Mouse (Mus musculus) midbrain, embryonic 11.5 days (tissue): Measurements from ENCODE around the gene Msi1. TPM values are rescaled to one million over a fixed set of nuclear protein-coding genes. Genes with fewer than 3 reads are reported as not detected.
"Not testable (repeated sequence)": the region's sequence is repeated elsewhere in the genome, so short reads cannot be mapped to it uniquely, and the experiment has no call there.

Experiments
- ATAC-seq: fragments of 200-750 bp; cut with Nextera tagmentation; 2 replicates; pipeline ENCODE4 v1.8.0; 2017; ENCODE audit warnings: moderate TSS enrichment, moderate library complexity; ENCODE audit not compliant: low FRiP score
- DNase-seq: peaks from one replicate; pipeline ENCODE4 v3.0.0; 2015; ENCODE audit warnings: low spot score; ENCODE audit errors: missing footprints
- H3K27ac ChIP-seq: fragments of 300-500 bp; sonication (generic); 2 replicates; pipeline ENCODE4 v1.5.1; 2014; ENCODE audit warnings: low read depth, low read length
- H3K27me3 ChIP-seq: fragments of 300-500 bp; sonication (generic); 2 replicates; pipeline ENCODE4 v1.6.1; 2014; ENCODE audit warnings: mild to moderate bottlenecking, low read length, moderate library complexity, mixed read lengths; ENCODE audit not compliant: control insufficient read depth, insufficient read depth
- H3K36me3 ChIP-seq: fragments of 300-500 bp; sonication (generic); 2 replicates; pipeline ENCODE4 v1.6.1; 2014; ENCODE audit warnings: mild to moderate bottlenecking, low read length, moderate library complexity, mixed read lengths; ENCODE audit not compliant: control insufficient read depth, insufficient read depth
- H3K4me1 ChIP-seq: fragments of 300-500 bp; sonication (generic); 2 replicates; pipeline ENCODE4 v1.6.1; 2014; ENCODE audit warnings: low read length; ENCODE audit not compliant: control insufficient read depth, insufficient read depth
- H3K4me2 ChIP-seq: fragments of 300-500 bp; sonication (generic); 2 replicates; pipeline ENCODE4 v1.6.1; 2014; ENCODE audit warnings: mild to moderate bottlenecking, moderate library complexity
- H3K4me3 ChIP-seq: fragments of 300-500 bp; sonication (generic); 2 replicates; pipeline ENCODE4 v1.5.1; 2014; ENCODE audit warnings: low read depth, low read length
- H3K9ac ChIP-seq: fragments of 300-500 bp; sonication (generic); 2 replicates; pipeline ENCODE4 v1.6.1; 2014; ENCODE audit warnings: low read length
- H3K9me3 ChIP-seq: fragments of 300-500 bp; sonication (generic); 2 replicates; pipeline ENCODE4 v1.6.1; 2016; ENCODE audit warnings: low read length; ENCODE audit not compliant: control insufficient read depth
- WGBS: fragments of 180-500 bp; shearing (Covaris S2); extraction: QIAGEN DNeasy Blood & Tissue Kit; methylation state at CpG from one replicate; pipeline ENCODE4 v1.1.7; 2014; 5-methylcytosine and 5-hydroxymethylcytosine counted together
- polyA plus RNA-seq: library from polyadenylated mRNA; unstranded; fragments of >200 nt; fragmentation: Nextera tagmentation; extraction: Ambion mirVana; gene quantifications from 2 replicates; pipeline ENCODE4 v1.2.1, GENCODE M21; 2014

The Msi1 gene
- polyA plus RNA-seq, 1 experiment from 2014 or later: 227 TPM

GRCm38 (mm10) chr5:115489699-115490637, 60.6 kb downstream of the Msi1 start:
- H3K4me2 ChIP-seq: peak overlapping the region; percentile 36
- H3K4me3 ChIP-seq: peak overlapping the region; percentile 19
- H3K4me1 ChIP-seq: peaks cover 12% of the 10 kb centered on the region
- H3K27me3 ChIP-seq: no peaks in the 10 kb centered on the region
- DNase-seq (peak; percentile 98), ATAC-seq (peak; percentile 86)
- H3K9me3 ChIP-seq: no peaks in the 10 kb centered on the region
- H3K27ac ChIP-seq: peak overlapping the region; percentile 100
- H3K36me3 ChIP-seq: no peaks in the 10 kb centered on the region
- H3K9ac ChIP-seq: peak overlapping the region; percentile 90
- WGBS: under 1% methylated on average over 50 of the region's 50 CpGs

GRCm38 (mm10) chr5:115490638-115491000, 61.2 kb downstream of the Msi1 start:
- Histone ChIP-seq H3K27me3 (no peaks in the 10 kb centered on the region), H3K36me3 (no peaks in the 10 kb centered on the region), H3K4me1 (peaks cover 12% of the 10 kb centered on the region), H3K9me3 (no peaks in the 10 kb centered on the region), H3K9ac (no peak overlapping the region), H3K27ac (no peak overlapping the region), H3K4me3 (no peak overlapping the region), H3K4me2 (no peak overlapping the region)
- DNase-seq: peak; percentile 95
- peak; percentile 3; the same call in 1 of the 2 replicates for ATAC-seq
- WGBS: 15% methylated on average over 8 of the region's 8 CpGs

GRCm38 (mm10) chr5:115491076-115491475, 61.7 kb downstream of the Msi1 start:
- peaks cover 12% of the 10 kb centered on the region for H3K4me1 ChIP-seq
- no peaks in the 10 kb centered on the region for H3K36me3 ChIP-seq
- WGBS: 41% methylated on average over 5 of the region's 5 CpGs
- H3K27ac ChIP-seq: no peak overlapping the region
- ATAC-seq (no peak), DNase-seq (peak; percentile 85)
- H3K9ac ChIP-seq: no peak overlapping the region
- H3K4me3 ChIP-seq: no peak overlapping the region
- no peaks in the 10 kb centered on the region for H3K27me3 ChIP-seq
- H3K9me3 ChIP-seq: no peaks in the 10 kb centered on the region
- H3K4me2 ChIP-seq: no peak overlapping the region

GRCm38 (mm10) chr5:115491771-115492322, 62.4 kb downstream of the Msi1 start:
- Histone ChIP-seq H3K27me3 (no peaks in the 10 kb centered on the region), H3K4me3 (no peak overlapping the region), H3K9ac (peak overlapping the region; percentile 36; the same call in 1 of the 2 replicates), H3K4me2 (peak overlapping the region; percentile 43), H3K36me3 (no peaks in the 10 kb centered on the region), H3K27ac (no peak overlapping the region), H3K9me3 (no peaks in the 10 kb centered on the region), H3K4me1 (peaks cover 12% of the 10 kb centered on the region)
- DNase-seq (peak; percentile 91), ATAC-seq (no peak)
- whole genome bisulfite sequencing: 6% methylated on average over 28 of the region's 28 CpGs

- Histone ChIP-seq H3K4me3 (no peak overlapping the region), H3K4me1 (peaks cover 12% of the 10 kb centered on the region), H3K36me3 (no peaks in the 10 kb centered on the region), H3K9ac (no peak overlapping the region), H3K4me2 (no peak overlapping the region), H3K9me3 (no peaks in the 10 kb centered on the region), H3K27me3 (no peaks in the 10 kb centered on the region), H3K27ac (no peak overlapping the region)
- ATAC-seq (no peak), DNase-seq (no peak)
- WGBS: 80% methylated on average over 6 of the region's 6 CpGs
Measured at GRCm38 (mm10) chr5:115492711-115493335, 63.4 kb downstream of the Msi1 start.

GRCm38 (mm10) chr5:115493441-115493840, 64.0 kb downstream of the Msi1 start:
- WGBS: 78% methylated on average over 5 of the region's 5 CpGs
- no peak overlapping the region for H3K4me2 ChIP-seq
- peak; percentile 10 for DNase-seq
- no peak for ATAC-seq
- H3K9me3 ChIP-seq: no peaks in the 10 kb centered on the region
- no peaks in the 10 kb centered on the region for H3K36me3 ChIP-seq
- no peak overlapping the region for H3K4me3 ChIP-seq
- H3K9ac ChIP-seq: no peak overlapping the region
- H3K27ac ChIP-seq: no peak overlapping the region
- H3K4me1 ChIP-seq: peaks cover 12% of the 10 kb centered on the region
- no peaks in the 10 kb centered on the region for H3K27me3 ChIP-seq

- H3K27me3 ChIP-seq, H3K27ac ChIP-seq, H3K9ac ChIP-seq, H3K9me3 ChIP-seq, H3K4me1 ChIP-seq, H3K4me2 ChIP-seq, ATAC-seq, H3K4me3 ChIP-seq, H3K36me3 ChIP-seq: not testable (repeated sequence)
- WGBS: 79% methylated on average over 3 of the region's 3 CpGs
- peak; percentile 21 for DNase-seq
Measured at GRCm38 (mm10) chr5:115495618-115496017, 66.2 kb downstream of the Msi1 start.

- 70% methylated on average over 7 of the region's 7 CpGs for WGBS
Measured at GRCm38 (mm10) chr5:115497033-115497432, 67.6 kb downstream of the Msi1 start.

More at GRCm38 (mm10) chr5:115497033-115497432, 67.6 kb downstream of the Msi1 start:
- Histone ChIP-seq H3K27me3 (no peaks in the 10 kb centered on the region), H3K4me3 (no peak overlapping the region), H3K9me3 (no peaks in the 10 kb centered on the region), H3K9ac (no peak overlapping the region), H3K27ac (no peak overlapping the region), H3K36me3 (no peaks in the 10 kb centered on the region), H3K4me1 (peaks cover 2% of the 10 kb centered on the region), H3K4me2 (no peak overlapping the region)
- peak; percentile 53 for DNase-seq
- ATAC-seq: no peak
